Mouse (Mus musculus): Measurements from ENCODE around the gene Fam222b. TPM values are rescaled to one million over a fixed set of nuclear protein-coding genes. Genes with fewer than 3 reads are reported as not detected.
A peak's percentile ranks its signal among the peaks of the same experiment; 100 is the strongest.

Fam222b gene
- polyA plus RNA-seq, 1 experiment: 12.3 TPM

GRCm38 (mm10) chr11:78074666-78075065 is 19.8 kb upstream of the Fam222b start:
- TF ChIP-seq CTCF (IDR thresholded peaks at IDR 0.05; ENCODE audit: control insufficient read depth, insufficient read depth, low read length): no peak
- TF ChIP-seq POLR2A (IDR thresholded peaks at IDR 0.05; ENCODE audit: borderline replicate concordance, control insufficient read depth, low read depth, low read length): no peak
- WGBS: 67% methylated on average over 4 of the region's 4 CpGs
- peak overlapping the region; percentile 91 for H3K27ac ChIP-seq (ENCODE audit: control insufficient read depth, insufficient read depth, low read depth, low read length, poor library complexity)
- peak overlapping the region; percentile 69 for H3K4me3 ChIP-seq (replicated peaks; ENCODE audit: control insufficient read depth, low read depth, low read length)
- no peaks in the 10 kb centered on the region for H3K4me1 ChIP-seq (ENCODE audit: control insufficient read depth, insufficient read depth, low read length)

DNA sequence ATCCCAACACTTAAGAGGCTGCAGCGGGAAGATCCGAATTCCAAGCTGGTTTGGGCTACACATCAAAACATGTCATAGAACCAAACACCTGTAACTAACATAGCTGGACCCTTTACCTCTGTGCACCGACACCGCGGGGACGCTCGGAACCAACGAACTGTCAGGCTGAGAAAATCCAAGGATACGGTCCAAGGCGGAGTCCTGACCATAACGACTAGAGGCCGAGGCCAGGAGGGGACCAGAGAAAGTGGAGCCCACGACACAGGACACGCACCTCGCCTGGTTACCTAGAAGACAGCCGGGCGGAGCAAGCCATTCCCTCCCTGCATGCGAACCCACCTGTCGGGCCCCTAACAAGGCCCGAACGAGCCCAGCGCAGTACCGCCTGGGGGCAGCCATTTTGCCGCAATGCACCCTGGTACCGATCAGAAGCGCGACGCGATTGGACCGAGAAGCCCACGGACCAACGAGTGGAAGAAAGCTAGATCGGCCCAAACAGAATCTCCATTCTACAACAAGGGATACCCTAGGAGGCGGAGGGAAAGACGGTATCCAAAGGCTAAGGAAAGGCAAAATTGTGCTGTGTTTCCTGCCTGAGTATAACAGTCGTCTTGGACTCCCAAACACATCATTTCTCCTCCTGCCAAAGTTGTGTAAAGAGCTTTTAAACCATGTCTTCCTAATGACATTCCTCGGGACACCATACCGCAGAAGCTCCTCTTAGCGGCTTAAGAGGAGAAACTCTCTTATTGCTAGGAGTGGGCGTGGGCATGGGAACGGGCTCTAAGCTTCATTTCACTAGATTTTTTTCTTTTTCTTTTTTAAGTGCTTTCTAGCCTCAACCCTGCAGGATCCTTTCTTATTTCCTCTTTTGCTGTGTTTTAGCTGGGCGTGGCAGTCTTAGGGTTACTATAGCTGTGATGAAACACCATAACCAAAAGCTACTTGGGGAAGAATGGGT is 14.2 kb upstream of the Fam222b start, which contains the start of gene Eral1:
Eral1 (minus strand) TSS at position 423 of the 961 bp plus-strand sequence.
- peak within 1 kb of the TSS; percentile 97 for H3K4me3 ChIP-seq (replicated peaks; ENCODE audit: control insufficient read depth, low read depth, low read length)
- peak within 1 kb of the TSS; percentile 58 for H3K27ac ChIP-seq (ENCODE audit: control insufficient read depth, insufficient read depth, low read depth, low read length, poor library complexity)
- no peak for TF ChIP-seq CTCF (IDR thresholded peaks at IDR 0.05; ENCODE audit: control insufficient read depth, insufficient read depth, low read length)
- TF ChIP-seq POLR2A (IDR thresholded peaks at IDR 0.05; ENCODE audit: borderline replicate concordance, control insufficient read depth, low read depth, low read length): peak; percentile 87; the same call in 1 of the 2 replicates
- under 1% methylated on average over 42 of the region's 42 CpGs for WGBS
- H3K4me1 ChIP-seq (ENCODE audit: control insufficient read depth, insufficient read depth, low read length): peaks cover 2% of the 10 kb centered on the region; the same call in 1 of the 2 replicates

DNA sequence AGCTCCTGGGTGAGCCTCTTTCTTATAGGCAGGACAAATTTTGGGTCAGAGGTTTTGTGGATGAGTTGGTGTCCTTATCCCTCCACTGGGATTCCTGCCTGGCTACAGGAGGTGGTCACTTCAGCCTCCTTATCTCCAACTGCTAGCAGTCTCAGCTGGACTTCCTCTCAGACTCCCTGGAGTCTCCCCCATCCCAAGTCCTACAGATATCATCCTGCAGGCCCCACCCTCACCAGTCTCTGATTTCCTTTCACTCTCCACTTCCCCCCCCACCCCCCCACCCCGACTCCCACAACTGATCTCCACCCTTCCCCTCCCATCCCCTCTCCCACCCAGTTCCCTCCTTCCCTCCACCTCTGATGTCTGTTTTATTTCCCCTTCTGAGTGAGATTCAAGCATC is 10.9 kb upstream of the Fam222b start:
- H3K4me3 ChIP-seq (replicated peaks; ENCODE audit: control insufficient read depth, low read depth, low read length): no peak overlapping the region
- peaks cover 2% of the 10 kb centered on the region; the same call in 1 of the 2 replicates for H3K4me1 ChIP-seq (ENCODE audit: control insufficient read depth, insufficient read depth, low read length)
- TF ChIP-seq POLR2A (IDR thresholded peaks at IDR 0.05; ENCODE audit: borderline replicate concordance, control insufficient read depth, low read depth, low read length): no peak
- no peak for TF ChIP-seq CTCF (IDR thresholded peaks at IDR 0.05; ENCODE audit: control insufficient read depth, insufficient read depth, low read length)
- H3K27ac ChIP-seq (ENCODE audit: control insufficient read depth, insufficient read depth, low read depth, low read length, poor library complexity): no peak overlapping the region
- WGBS: 20% methylated on average over 1 of the region's 1 CpGs

- 67% methylated on average over 4 of the region's 4 CpGs for WGBS
- TF ChIP-seq POLR2A (IDR thresholded peaks at IDR 0.05; ENCODE audit: borderline replicate concordance, control insufficient read depth, low read depth, low read length) (no peak), CTCF (IDR thresholded peaks at IDR 0.05; ENCODE audit: control insufficient read depth, insufficient read depth, low read length) (no peak)
- no peaks in the 10 kb centered on the region; the same call in 1 of the 2 replicates for H3K4me1 ChIP-seq (ENCODE audit: control insufficient read depth, insufficient read depth, low read length)
- H3K27ac ChIP-seq (ENCODE audit: control insufficient read depth, insufficient read depth, low read depth, low read length, poor library complexity): no peak overlapping the region
- H3K4me3 ChIP-seq (replicated peaks; ENCODE audit: control insufficient read depth, low read depth, low read length): no peak overlapping the region
These were observed 7.5 kb upstream of the Fam222b start for GRCm38 (mm10) chr11:78086925-78087479.

DNA sequence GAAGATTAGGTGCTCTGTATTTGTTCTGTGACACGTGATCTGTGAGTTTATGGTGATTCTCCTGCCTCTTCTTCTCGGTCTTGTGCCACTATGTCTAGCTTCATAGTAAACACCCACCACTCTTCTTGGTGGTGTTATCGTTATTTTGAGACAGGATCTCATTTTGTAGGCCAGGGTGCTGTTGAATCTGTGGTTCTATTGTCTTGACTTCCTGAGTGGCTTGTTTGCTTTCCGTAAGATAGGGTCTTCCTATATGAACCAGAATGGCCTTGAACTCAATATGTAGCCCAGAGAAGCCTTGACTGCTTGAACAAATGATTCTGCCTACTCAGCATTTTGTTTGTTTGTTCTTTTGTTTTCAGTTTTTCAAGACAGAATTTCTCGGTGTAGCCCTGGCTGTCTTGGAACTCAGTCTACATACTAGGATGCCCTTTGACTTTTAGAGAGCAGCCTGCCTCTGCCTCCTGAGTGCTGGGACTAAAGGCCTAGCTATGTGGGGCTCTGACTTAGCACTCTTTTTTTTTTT is 6.6 kb upstream of the Fam222b start:
- Histone ChIP-seq H3K27ac (ENCODE audit: control insufficient read depth, insufficient read depth, low read depth, low read length, poor library complexity) (no peak overlapping the region), H3K4me1 (ENCODE audit: control insufficient read depth, insufficient read depth, low read length) (no peaks in the 10 kb centered on the region; the same call in 1 of the 2 replicates), H3K4me3 (replicated peaks; ENCODE audit: control insufficient read depth, low read depth, low read length) (no peak overlapping the region)
- WGBS: 81% methylated on average over 5 of the region's 5 CpGs
- TF ChIP-seq POLR2A (IDR thresholded peaks at IDR 0.05; ENCODE audit: borderline replicate concordance, control insufficient read depth, low read depth, low read length): no peak
- no peak for TF ChIP-seq CTCF (IDR thresholded peaks at IDR 0.05; ENCODE audit: control insufficient read depth, insufficient read depth, low read length)

GRCm38 (mm10) chr11:78094137-78094503 is 340 bp upstream of the Fam222b start:
- TF ChIP-seq POLR2A (IDR thresholded peaks at IDR 0.05; ENCODE audit: borderline replicate concordance, control insufficient read depth, low read depth, low read length) (no peak), CTCF (IDR thresholded peaks at IDR 0.05; ENCODE audit: control insufficient read depth, insufficient read depth, low read length) (no peak)
- no peak overlapping the region for H3K27ac ChIP-seq (ENCODE audit: control insufficient read depth, insufficient read depth, low read depth, low read length, poor library complexity)
- 44% methylated on average over 11 of the region's 11 CpGs for WGBS
- H3K4me3 ChIP-seq (replicated peaks; ENCODE audit: control insufficient read depth, low read depth, low read length): peak overlapping the region; percentile 89
- no peaks in the 10 kb centered on the region; the same call in 1 of the 2 replicates for H3K4me1 ChIP-seq (ENCODE audit: control insufficient read depth, insufficient read depth, low read length)

DNA sequence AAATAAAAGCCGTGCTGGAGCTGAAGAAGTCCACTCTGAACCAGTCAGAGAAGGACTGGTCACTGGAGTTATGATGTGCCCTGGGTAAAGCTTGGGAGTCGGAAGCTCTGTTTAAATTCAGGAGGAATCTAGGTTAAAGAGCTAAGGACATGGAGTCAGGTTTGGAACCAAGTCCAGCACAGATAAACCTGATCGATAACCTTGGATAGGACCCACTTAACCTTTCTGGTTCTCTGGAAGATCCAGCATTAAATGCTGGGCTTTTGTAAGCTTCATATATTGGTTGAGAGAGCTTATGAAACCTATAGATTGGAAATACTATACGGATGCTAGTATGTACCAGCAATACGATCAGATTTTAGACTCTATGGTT is 670 bp downstream of the Fam222b start:
- peak overlapping the region; percentile 73 for H3K27ac ChIP-seq (ENCODE audit: control insufficient read depth, insufficient read depth, low read depth, low read length, poor library complexity)
- H3K4me3 ChIP-seq (replicated peaks; ENCODE audit: control insufficient read depth, low read depth, low read length): peak overlapping the region; percentile 89
- no peaks in the 10 kb centered on the region; the same call in 1 of the 2 replicates for H3K4me1 ChIP-seq (ENCODE audit: control insufficient read depth, insufficient read depth, low read length)
- WGBS: 26% methylated on average over 5 of the region's 5 CpGs
- TF ChIP-seq CTCF (IDR thresholded peaks at IDR 0.05; ENCODE audit: control insufficient read depth, insufficient read depth, low read length) (no peak), POLR2A (IDR thresholded peaks at IDR 0.05; ENCODE audit: borderline replicate concordance, control insufficient read depth, low read depth, low read length) (no peak)

DNA sequence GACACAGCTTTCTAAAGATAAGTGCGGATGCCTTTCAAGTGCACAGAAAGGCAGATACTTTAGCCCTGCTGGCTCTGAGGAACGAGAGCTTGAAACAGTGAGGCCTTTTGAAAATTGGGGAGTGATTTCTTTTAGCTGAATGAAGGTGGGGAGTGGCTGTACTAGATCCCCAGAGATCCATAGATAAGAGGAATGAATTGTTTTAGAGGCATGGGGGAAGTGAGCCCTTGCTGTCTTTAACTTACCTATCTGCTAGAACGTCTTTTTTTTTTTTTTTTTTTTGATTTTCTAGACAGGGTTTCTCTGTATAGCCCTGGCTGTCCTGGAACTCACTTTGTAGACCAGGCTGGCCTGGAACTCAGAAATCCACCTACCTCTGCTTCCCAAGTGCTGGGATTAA is 2.6 kb downstream of the Fam222b start:
- no peak overlapping the region for H3K27ac ChIP-seq (ENCODE audit: control insufficient read depth, insufficient read depth, low read depth, low read length, poor library complexity)
- TF ChIP-seq CTCF (IDR thresholded peaks at IDR 0.05; ENCODE audit: control insufficient read depth, insufficient read depth, low read length): no peak
- TF ChIP-seq POLR2A (IDR thresholded peaks at IDR 0.05; ENCODE audit: borderline replicate concordance, control insufficient read depth, low read depth, low read length): no peak
- WGBS: 61% methylated on average over 3 of the region's 3 CpGs
- H3K4me3 ChIP-seq (replicated peaks; ENCODE audit: control insufficient read depth, low read depth, low read length): no peak overlapping the region
- peaks cover 2% of the 10 kb centered on the region; the same call in 1 of the 2 replicates for H3K4me1 ChIP-seq (ENCODE audit: control insufficient read depth, insufficient read depth, low read length)
